Mouse (Mus musculus) G1E (cell line): Measurements from ENCODE around the gene Gm10961.

Experiments used
- CTCF ChIP-seq: IDR thresholded peaks from 2 replicates; pipeline ENCODE4 v1.5.1; 2012; ENCODE audit warnings: low read depth, low read length, inconsistent platforms, mixed read lengths
- GATA1 ChIP-seq: IDR thresholded peaks from 2 replicates; pipeline ENCODE4 v1.6.1; 2012; ENCODE audit warnings: borderline replicate concordance, low read length, inconsistent platforms, mixed read lengths
- POLR2AphosphoS5 ChIP-seq: IDR thresholded peaks from 2 replicates; pipeline ENCODE4 v1.6.1; 2012; ENCODE audit warnings: low read depth, low read length, inconsistent platforms; ENCODE audit not compliant: insufficient replicate concordance
- TAL1 ChIP-seq: conservative IDR thresholded peaks from 2 replicates; pipeline ENCODE4 v1.6.1; 2012; ENCODE audit warnings: low read depth, low read length, inconsistent platforms, mixed read lengths

GRCm38 (mm10) chr3:107626751-107627150, 4.4 kb upstream of the Gm10961 start:
- TF ChIP-seq CTCF (no peak), TAL1 (no peak), POLR2AphosphoS5 (no peak), GATA1 (no peak)
